Mouse (Mus musculus) C2C12 (cell line): ENCODE measurements around the gene Pih1d1.

Experiments used
- CEBPB ChIP-seq: IDR thresholded peaks from one replicate; pipeline ENCODE4 v1.6.1; 2011; ENCODE audit warnings: low read depth, mild to moderate bottlenecking, control low read depth, moderate library complexity
- CTCF ChIP-seq: IDR thresholded peaks from one replicate; pipeline ENCODE4 v1.5.1; 2011; ENCODE audit not compliant: control insufficient read depth, insufficient read depth, insufficient read length
- FOSL1 ChIP-seq: IDR thresholded peaks from one replicate; pipeline ENCODE4 v1.8.0; 2011; ENCODE audit warnings: mild to moderate bottlenecking, low read length; ENCODE audit not compliant: poor library complexity, insufficient read depth, severe bottlenecking
- MAX ChIP-seq: IDR thresholded peaks from one replicate; pipeline ENCODE4 v1.6.1; 2011; ENCODE audit warnings: mild to moderate bottlenecking, control low read depth
- MYOD1 ChIP-seq: IDR thresholded peaks from one replicate; pipeline ENCODE4 v1.6.1; 2011; ENCODE audit warnings: low read depth; ENCODE audit not compliant: control insufficient read depth, insufficient read length
- MYOG ChIP-seq: IDR thresholded peaks from one replicate; pipeline ENCODE4 v1.6.1; 2011; ENCODE audit not compliant: control insufficient read depth, insufficient read length; ENCODE audit errors: extremely low read depth
- USF1 ChIP-seq: IDR thresholded peaks from one replicate; pipeline ENCODE4 v1.6.1; 2011; ENCODE audit warnings: low read depth, mild to moderate bottlenecking, control low read depth, moderate library complexity

DNA sequence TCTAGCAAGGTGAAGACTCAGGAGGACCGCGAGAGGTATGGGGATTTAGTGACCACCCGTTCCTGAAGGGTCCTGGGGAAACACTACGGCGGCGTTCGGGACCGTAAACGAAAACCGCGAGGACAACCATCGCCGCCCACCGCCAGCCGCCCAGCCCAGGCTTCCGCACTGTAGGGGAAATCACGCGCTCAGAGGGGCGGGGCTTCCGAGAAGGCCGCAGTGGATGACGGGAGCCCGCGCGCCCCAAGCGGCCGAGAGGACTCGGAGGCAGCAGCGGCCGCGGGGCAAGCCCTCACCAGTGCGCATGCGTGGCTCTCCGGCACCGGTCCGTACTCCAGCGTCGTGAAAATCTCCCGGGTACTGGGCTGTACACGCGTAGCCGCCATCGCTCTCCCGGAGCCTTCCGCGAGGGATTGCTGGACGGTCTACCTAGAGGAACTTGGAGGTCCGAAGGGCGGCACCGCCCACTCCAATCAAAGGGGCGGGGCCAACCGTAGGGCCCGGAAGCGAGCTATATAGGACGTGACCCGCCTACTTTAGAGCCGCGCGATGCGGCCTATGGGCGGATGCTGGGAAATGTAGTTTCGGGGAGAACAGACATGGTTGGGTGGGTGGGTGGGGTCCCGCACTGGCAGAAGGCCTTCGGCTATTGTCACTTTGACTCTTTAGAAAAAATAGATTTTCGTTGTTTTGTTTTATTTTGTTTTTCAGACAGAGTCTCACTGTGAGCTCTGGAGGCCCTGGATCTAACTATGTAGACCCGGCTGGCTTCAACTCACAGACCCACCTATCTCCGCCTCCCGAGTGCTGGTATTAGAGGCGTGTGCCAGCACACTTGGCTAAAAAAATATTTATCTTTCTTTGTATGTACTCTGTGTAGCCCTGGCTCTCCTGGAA, at the start of gene Pih1d1, which contains the start of gene Aldh16a1:
- TF ChIP-seq CTCF: peak; percentile 50
- TF ChIP-seq MYOG: no peak
- no peak for TF ChIP-seq USF1
- TF ChIP-seq MAX: no peak
- TF ChIP-seq CEBPB: no peak
- no peak for TF ChIP-seq MYOD1
- TF ChIP-seq FOSL1: no peak
